ENCODE assay signal across 18 mouse cellular contexts in the genomic region with DNA sequence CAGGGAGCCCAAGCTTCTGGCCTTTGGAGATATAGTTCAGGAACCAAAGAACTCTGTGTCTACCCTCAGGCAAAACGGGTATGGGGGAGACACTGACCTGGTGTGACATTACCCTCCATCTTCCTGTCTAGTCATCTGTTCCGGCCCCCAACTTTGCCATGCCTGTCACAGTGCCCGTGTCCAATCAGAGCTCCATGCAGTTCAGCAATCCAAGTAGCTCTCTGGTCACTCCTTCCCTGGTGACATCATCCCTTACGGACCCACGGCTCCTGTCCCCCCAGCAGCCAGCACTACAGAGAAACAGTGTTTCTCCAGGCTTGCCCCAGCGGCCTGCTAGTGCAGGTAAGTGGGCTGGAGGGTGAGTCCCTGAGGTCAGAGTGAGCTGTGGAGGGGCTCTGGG. TPM values are rescaled to one million over a fixed set of nuclear protein-coding genes. Genes with fewer than 3 reads are reported as not detected.
DNase-seq lines count a peak whose midpoint lies in the region; ATAC-seq and TF ChIP-seq lines count a peak whose summit lies in the region.
"Had no signal": no experiment of that assay in that cellular context is flagged by ENCODE, and none has a peak within 500 bp of the region (broad histone marks: within the 10 kb centered on the region; RNA-seq: fewer than 3 reads in every experiment).

No protein-coding gene starts in this region.

- no peaks in the 10 kb centered on the region for H3K27me3 ChIP-seq in heart, embryonic 13.5 days (replicated peaks)
- H3K27me3 ChIP-seq: embryonic facial prominence, embryonic 13.5 days; embryonic facial prominence, embryonic 15.5 days; forebrain, embryonic 12.5 days had no signal

- no peaks in the 10 kb centered on the region for H3K9me3 ChIP-seq in heart, embryonic 13.5 days
- H3K9me3 ChIP-seq: embryonic facial prominence, embryonic 13.5 days; embryonic facial prominence, embryonic 15.5 days; forebrain, embryonic 10.5 days; forebrain, embryonic 12.5 days had no signal

- peaks cover 91% of the 10 kb centered on the region for H3K36me3 ChIP-seq in heart, embryonic 13.5 days

- H3K9ac ChIP-seq in heart, embryonic 13.5 days, result peak overlapping the region; percentile 56; the same call in 1 of the 2 replicates
- H3K9ac ChIP-seq: embryonic facial prominence, embryonic 13.5 days; embryonic facial prominence, embryonic 15.5 days; forebrain, embryonic 12.5 days had no signal

- ATAC-seq in heart, embryonic 13.5 days (ENCODE audit: extremely low read depth, insufficient number of reproducible peaks, low FRiP score, low TSS enrichment), result no peak

- intact Hi-C loops in gastrocnemius, adult 2 months (cut with DNase I), result no loop called here

- no peak overlapping the region for H3K4me2 ChIP-seq in heart, embryonic 13.5 days
- H3K4me2 ChIP-seq: embryonic facial prominence, embryonic 13.5 days; embryonic facial prominence, embryonic 15.5 days; forebrain, embryonic 12.5 days had no signal

- DNase-seq in gastrocnemius, adult 2 months, result no peak
- no peak for DNase-seq in gastrocnemius, adult 8-10 months (ENCODE audit: low spot score in 2 of 2)
- DNase-seq in heart, postnatal 4 days, result no peak
- DNase-seq: adrenal gland, adult 2 months; adrenal gland, postnatal 10 days; adrenal gland, postnatal 25 days; cerebellum, adult 11 months; cerebellum, adult 2 months; cerebellum, adult 9-11 months; cerebellum, postnatal 14 days; cerebellum, postnatal 36 days; embryo, embryonic 11 days had no signal

- H3K27ac ChIP-seq in gastrocnemius, adult 2 months, result peak overlapping the region; percentile 90
- H3K27ac ChIP-seq in heart, embryonic 13.5 days (replicated peaks), result no peak overlapping the region
- H3K27ac ChIP-seq: embryonic facial prominence, embryonic 13.5 days; embryonic facial prominence, embryonic 15.5 days; forebrain, embryonic 10.5 days; forebrain, embryonic 12.5 days had no signal

- H3K4me1 ChIP-seq in heart, embryonic 13.5 days, result peaks cover 37% of the 10 kb centered on the region

- no peak for TF ChIP-seq CTCF in gastrocnemius, adult 2 months (IDR thresholded peaks at IDR 0.05)

- 82% methylated on average over 6 of the region's 6 CpGs for WGBS in heart, embryonic 13.5 days

- H3K4me3 ChIP-seq in gastrocnemius, adult 2 months, result no peak overlapping the region
- no peak overlapping the region for H3K4me3 ChIP-seq in heart, embryonic 13.5 days
- H3K4me3 ChIP-seq: embryonic facial prominence, embryonic 13.5 days; embryonic facial prominence, embryonic 15.5 days; erythroblast, embryonic 14.5 days; forebrain, embryonic 10.5 days; forebrain, embryonic 12.5 days had no signal

RNA-seq across cellular contexts. Expression of gene Mef2d, which starts 16.8 kb away (rescaled TPM):
- total RNA-seq in gastrocnemius, adult 2 months (2021), result 100 to 1,000 TPM; 173 to 184 TPM
- 100 to 1,000 TPM; 164 to 186 (median 172) TPM for total RNA-seq in gastrocnemius, adult 8-10 months (2022)
- 35.5 and 37.1 TPM in 2 replicates for polyA plus RNA-seq in heart, embryonic 13.5 days (2015; fragmentation: Nextera tagmentation; extraction: Ambion mirVana)
- total RNA-seq in heart, postnatal 4 days (2021), result 100 to 1,000 TPM; 115 to 120 TPM
